Mouse (Mus musculus) heart, postnatal 10 days (tissue): ENCODE results near the gene Parp9. TPM values are rescaled to one million over a fixed set of nuclear protein-coding genes. Genes with fewer than 3 reads are reported as not detected.
"Not testable (repeated sequence)": the region's sequence is repeated elsewhere in the genome, so short reads cannot be mapped to it uniquely, and the experiment has no call there.

Source experiments
- DNase-seq, 2 experiments: peaks; one replicate each; pipeline ENCODE4 v3.0.0; 2021
- intact Hi-C: fragments of 180-260 bp; cut with DNase I; formaldehyde crosslinking; loops from one replicate; pipeline ENCODE4 v1.15.1; 2025
- total RNA-seq, 2 experiments: library from RNA; stranded (reverse); gene quantifications; 2 replicates each; pipeline ENCODE4 v1.2.3; 2021

Gene Parp9
- total RNA-seq, 2 experiments from 2014 or later: 11.1 to 14.4 TPM

DNA sequence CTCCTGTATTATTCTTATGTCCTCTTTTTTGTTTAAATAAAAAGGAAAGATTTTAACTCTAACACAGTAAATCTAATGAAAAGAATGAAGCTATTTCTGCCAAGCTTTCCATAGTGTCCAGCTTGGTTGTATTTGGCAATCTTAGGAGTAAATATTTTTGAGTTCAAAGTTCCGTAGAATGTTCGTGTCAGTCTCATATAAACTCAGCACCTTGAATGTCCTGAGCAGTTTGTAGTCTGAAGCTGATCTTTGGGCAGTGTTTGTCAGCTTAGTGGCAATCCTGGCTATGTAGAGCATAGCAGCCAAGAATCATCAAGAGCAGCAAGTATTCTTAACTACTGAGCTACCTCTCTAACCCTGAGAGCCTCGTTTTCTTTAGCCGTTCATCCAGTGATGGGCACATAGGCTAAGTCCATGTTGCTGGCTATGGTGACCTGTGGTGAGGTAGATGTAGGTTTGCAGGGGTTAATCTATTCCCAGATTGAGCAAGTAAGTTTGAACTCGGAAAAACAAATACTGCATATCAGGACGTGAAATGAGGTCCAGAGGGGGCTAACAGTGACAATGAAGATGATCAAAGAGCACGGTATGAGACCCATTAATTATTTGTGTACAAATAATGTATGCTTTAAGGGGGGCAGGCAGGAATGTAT lies 14.6 kb upstream of the Parp9 start:
- intact Hi-C loops: no loop called here
- DNase-seq: no peak

DNA sequence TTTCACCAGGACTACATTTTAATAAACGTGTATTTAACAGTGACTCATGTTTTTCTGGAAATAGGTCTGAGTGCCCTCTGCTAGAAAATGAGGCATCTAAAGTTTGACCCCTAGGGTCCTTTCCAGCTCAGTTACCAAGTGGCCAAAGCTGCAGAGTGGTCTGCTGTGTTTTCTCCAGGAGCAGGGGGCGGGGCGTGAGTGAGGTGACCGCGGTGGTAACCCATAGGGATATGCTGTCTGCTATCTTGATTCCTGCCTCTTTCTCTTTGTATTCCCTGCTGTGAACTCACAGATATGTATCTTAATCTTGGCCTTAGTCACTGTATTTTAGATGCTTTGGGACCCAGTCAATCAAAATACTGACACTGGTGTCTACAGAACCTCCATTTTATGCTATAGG lies 13.9 kb upstream of the Parp9 start:
- intact Hi-C loops: no loop called here
- no peak for DNase-seq

DNA sequence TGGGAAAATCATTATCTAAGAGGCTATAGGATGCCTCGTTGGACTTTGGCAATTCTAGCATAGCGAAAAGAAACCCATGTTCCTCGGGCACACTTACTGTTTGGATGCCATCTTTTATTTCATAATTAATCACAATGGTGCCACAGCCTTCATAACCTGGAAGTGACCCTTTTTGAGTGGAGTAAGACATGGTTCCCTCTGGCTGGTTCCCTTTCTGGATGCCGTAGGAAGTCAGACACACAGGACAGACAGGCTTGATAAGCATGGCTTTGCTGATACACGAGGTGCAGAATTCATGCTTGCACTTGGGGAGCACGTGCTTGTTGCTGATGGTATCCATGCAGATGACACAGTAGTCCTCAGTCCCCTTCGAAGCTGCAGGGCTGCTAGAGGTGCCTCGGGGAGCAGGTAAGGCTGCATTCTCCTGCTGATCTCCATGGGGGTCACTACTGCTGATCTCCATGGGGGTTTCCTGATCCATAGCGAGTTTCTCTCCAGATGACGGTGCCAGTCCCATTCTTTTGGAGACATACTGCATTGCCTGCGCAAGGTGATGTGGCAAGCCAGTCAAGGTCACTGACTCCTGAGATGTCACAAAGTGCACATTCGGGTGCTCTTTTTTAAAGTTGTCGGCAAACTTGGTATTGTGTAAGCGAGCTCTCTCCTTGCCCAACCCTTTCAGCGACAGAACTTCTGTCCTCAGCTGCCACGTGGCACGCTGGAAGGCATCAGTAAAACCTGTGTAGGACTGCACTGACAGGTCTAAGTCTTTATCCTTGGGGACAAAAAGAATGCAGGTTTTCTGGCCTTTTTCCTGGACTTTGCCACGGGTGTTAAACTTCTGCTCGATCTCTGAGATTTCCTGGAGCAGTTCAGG lies 5.9 kb upstream of the Parp9 start:
- intact Hi-C loops: no loop called here

DNA sequence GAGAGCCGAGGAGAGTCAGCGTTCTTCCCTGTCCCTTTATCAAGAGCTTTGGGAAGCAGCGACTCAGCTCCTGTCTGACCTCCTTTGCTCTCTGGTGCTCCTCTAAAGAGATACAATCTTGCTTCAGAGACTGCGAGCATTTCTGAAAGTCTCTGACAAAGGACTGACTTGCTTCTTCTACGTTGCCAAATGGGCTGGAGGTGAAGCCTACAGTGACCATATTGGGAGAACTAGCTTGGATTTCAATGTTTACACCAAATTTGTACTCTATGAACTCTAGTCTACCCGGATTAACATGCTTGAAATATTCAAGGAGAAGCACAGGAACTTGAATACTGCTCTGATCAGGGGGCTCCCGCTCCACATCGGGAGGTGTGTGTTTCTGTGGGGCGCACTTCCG lies 5.1 kb upstream of the Parp9 start:
- intact Hi-C loops: no loop called here
- DNase-seq: no peak

More for the DNA sequence above, 5.9 kb upstream of the Parp9 start:
- no peak for DNase-seq

DNA sequence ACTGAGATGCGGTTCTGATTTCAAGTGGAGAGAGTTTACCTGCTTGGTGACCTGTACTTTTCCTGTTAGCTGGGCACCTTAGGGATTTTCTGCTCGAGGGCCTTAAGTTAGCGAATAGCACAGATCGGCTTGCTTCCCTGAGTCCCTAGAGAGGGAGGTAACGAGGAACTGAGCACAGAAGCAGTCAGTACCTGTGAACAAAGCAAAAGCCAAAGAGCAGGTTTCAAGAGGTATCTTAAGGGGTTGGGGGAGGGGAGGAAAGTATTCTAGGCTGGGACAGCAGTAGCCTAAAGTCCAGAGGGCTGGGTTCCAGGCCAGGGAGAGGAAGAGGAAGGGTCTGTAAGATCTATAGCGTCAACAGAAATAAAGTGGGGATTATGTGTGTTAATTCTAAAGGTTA lies 991 bp downstream of the Parp9 start:
- intact Hi-C loops: loop anchor here (1.0 kb wide), 1 partner anchor 65 kb away; no protein-coding TSS in a partner anchor
- DNase-seq: no peak

DNA sequence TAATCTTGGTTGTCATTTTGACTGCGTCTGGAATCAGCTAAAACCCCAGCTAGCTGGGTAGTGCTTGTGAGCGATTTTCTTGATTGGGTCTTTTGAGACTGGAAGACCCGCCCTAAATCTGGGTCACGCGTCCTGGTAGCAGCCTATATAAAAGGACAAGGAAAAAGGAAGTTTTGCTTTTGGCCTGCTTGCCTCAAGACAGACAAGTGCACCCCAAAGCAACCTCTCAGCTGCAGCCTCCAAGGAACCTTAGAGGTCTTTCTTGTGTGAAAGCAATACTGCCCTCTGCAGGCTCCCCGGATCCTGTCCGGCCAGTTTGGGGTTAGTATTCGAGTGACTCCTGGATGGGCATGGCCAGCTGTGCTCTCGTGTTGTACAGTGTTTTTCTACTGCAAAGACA lies 1.4 kb downstream of the Parp9 start:
- peak; percentile 91 to 92 for DNase-seq
- intact Hi-C loops: loop anchor here (1.0 kb wide), 1 partner anchor 65 kb away; no protein-coding TSS in a partner anchor

DNA sequence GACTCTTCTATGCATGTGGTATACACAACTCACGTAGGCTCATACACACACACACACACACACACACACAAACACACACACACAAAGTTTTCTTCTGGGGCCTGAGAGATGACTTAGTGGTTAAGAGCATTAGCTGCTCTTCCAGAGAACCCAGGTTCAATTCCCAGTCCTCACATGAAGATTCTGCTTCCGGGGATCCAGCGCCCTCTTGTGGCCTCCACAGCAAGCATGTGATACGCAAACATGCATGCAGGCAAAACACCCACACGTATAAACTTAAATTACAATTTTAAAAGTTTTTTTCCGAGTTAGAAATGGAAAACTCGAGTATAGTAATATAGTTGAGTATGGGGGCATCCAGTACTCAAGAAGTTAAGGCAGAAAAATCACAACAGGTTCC lies 3.1 kb downstream of the Parp9 start:
- DNase-seq: peak in 1 of 2 experiments; percentile 24
- intact Hi-C loops: no loop called here

DNA sequence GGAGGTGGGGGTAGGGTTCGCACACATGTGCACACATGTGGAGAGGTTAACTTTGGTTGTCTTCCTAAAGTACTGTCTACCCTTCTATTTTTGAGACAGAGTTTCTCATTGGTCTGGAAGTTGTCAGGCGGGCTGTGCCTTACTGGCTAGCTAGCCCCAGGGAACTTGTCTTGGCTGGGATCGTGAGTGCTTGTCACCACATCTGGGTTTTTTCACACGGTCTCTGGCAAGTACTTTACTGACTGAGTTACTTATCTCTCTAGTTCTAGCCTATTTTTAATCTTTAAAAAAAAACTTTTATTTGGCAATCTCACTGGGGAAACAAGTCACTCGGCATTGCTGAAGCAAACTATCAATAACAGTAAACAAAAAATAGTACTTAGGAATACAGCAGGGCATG lies 11.0 kb downstream of the Parp9 start:
- intact Hi-C loops: no loop called here

DNA sequence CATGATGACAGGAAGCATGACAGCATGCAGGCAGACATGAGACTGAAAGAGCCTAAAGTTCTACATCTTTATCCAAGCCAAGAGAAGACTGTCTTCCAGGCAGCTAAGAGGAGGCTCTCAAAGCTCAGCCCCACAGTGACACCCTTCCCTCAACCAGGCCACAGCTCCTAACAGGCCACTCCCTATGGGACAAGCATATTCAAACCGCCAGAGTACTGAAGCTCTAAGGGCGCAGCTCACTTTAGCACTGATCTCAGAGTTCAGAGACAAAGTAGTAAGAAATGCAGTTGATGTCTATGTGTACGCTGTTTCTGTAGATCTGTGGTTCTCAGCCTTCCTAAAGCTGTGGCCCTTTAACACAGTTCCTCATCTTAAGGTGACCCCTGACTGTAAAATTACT lies 12.9 kb downstream of the Parp9 start:
- intact Hi-C loops: no loop called here
- DNase-seq: no peak

More for the DNA sequence above, 11.0 kb downstream of the Parp9 start:
- peak; percentile 87 to 89 for DNase-seq

DNA sequence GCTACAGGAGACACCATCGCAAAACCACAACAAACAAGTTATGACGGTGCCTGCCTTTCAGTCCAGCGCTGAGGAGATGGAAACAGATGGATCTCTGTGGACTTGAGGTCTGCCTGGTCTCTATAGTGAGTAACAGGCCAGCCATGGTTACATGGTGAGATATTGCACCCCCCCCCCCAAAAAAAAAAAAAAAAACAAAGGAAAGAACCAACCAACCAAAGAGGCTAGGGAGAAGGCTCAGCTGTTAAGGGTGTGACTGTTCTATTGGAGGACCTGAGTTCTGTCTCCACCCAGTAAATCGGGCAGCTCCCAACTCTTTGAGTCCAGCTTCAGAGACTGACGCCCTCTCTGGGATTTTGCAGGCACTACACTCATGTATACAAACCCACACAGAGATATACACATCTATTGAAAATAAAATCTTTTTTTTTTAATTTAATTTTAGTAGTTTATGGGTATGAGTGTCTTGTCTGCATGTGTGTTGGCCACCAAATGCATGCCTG lies 14.4 kb downstream of the Parp9 start:
- intact Hi-C loops: no loop called here
- DNase-seq: no peak

DNA sequence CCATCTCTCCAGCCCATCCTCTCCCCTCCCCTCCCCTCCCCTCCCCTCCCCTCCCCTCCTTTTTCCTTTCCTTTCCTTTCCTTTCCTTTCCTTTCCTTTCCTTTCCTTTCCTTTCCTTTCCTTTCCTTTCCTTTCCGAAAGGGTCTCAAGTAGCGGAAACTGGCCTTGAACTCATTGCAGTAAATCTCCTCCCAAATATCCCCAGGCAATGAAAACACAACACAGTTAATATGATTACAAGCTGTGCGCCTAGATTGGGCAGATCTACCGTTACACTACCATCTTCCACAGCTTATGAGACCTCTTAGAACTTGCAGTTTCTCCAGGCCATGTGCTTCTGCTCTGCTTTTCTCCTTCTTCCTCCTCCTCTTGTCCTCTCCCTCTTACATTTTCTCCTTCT lies 27.7 kb downstream of the Parp9 start:
- intact Hi-C loops, DNase-seq: not testable (repeated sequence)

DNA sequence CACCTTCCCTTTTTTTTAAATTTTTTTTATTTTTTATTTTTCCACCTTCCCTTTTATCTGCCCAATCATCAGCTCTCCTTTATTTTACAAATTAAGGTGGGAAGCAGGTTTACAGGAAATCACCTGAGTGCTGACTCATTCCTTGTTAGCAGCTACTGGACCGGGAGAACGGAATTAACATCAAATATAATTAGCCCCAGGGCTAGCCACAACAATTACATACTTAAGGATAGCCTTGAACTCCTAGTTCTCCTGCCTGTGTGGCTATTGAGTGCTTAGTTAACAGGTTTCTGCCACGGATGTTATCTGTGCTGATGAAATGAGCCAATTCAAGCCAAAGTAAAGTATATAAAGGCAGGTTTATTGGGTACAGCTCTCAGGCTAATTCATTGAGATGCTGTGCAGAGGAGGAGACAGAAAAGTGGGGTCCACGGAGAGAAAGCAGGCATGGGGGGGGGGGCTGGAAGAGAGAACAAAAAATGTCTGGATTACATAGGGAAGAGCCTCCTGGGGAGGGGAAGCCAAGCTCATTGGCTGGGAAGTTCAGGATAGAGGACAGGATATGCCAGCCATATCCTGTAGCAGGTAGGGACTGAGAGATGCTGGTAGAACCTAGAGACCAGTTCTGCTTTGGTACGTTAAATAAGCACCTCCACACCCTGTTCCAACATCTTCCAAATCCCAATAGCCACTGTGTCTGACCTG lies 28.3 kb downstream of the Parp9 start:
- intact Hi-C loops: no loop called here
- DNase-seq: no peak

DNA sequence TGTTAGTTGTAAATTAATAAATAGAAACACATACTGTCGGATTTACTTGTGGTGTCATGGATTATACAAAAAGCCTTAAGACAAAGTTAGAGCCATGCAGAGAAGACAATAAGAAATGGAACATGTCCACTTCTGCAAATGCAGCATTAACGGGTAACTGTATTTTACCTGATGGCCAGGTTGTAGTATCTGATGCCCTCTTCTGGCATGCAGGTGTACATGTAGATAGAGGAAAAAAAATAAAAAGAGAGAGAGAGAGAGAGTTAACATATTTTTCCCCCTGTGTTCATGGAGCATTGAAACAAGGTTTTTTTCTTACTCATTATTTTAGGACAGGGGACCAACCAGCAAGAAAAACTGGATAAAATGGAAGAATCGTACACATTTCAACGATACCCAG lies 29.0 kb downstream of the Parp9 start:
- no peak for DNase-seq
- intact Hi-C loops: no loop called here

DNA sequence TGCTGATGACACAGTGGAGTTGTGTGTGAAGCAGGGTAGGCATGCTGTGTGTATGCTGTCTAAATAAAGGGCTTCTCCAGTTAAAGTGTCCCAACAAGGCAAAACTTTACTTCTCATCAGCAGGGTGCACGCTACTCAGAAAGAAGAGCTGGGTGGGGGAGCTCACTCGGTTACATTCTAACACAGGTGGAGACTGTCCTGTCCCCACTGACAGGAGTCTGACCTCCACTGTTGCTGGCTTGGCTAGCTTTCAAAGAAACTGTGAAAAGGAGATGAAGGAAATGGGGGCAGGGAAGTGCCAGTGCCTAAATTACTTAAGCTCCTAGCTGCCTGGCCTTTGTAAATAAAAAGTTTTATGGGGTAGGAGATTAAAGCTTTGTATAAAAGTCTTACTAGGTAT lies 29.9 kb downstream of the Parp9 start:
- intact Hi-C loops: no loop called here
- DNase-seq: no peak

DNA sequence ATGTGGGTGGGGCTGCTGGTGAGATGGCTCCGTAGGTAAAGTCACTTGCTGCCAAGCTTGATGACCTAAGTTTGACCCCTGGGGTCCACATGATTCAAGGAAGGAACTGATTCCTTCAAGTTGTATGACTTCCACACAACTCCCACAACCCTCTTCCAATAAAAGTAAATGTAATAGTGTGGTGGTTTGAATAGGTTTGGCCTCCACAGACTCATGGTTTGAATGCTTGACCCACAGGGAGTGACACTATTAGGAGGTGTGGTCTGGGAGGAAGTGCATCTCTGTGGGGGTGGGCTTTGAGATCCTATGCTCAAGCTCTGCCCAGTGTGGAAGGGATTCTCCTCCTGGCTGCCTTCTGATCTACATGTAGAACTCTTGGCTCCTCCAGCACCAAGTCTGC lies 35.8 kb downstream of the Parp9 start:
- no peak for DNase-seq
- intact Hi-C loops: no loop called here

DNA sequence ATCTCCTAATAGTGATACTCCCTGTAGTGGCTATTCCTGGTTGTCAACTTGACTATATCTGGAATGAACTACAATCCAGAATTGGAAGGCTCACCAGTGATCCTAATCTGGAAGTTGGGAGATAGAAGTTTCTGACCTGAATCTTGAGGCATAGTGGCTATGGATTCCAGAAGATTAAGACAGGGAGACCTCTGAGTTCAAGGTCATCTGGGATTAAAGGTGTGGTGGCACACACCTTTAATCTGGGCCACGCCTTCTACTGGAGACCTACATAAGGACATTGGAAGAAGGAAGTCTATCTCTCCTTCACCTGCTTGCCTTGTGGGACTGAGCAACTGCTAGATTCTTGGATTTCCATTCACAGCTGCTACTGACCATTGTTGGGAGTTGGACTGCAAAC lies 40.2 kb downstream of the Parp9 start, which contains the start of gene Kpna1:
Gene Kpna1, plus strand, starts transcription at position 301 of the 400 bp plus-strand sequence.
- DNase-seq, intact Hi-C loops: not testable (repeated sequence)

DNA sequence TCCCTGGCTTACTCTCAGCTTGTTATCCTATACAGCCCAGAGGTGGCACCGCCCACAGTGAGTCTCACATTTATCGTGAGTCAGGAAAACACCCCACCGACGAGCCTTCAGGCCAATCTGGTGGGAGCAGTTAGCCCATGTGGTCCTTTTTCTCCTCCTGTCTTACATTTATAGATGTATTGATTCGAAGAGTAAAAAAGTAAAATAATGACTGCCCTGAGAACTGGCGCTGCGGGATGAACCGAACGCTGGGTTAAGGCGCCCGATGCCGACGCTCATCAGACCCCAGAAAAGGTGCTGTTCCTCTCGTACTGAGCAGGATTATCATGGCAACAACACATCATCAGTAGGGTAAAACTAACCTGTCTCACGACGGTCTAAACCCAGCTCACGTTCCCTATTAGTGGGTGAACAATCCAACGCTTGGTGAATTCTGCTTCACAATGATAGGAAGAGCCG lies 43.1 kb downstream of the Parp9 start:
- intact Hi-C loops: loop anchor here (5.0 kb wide), 1 partner anchor 91 kb away; the partner anchor contains the start of genes Ccdc58 and Fam162a
- peak; percentile 100 for DNase-seq

DNA sequence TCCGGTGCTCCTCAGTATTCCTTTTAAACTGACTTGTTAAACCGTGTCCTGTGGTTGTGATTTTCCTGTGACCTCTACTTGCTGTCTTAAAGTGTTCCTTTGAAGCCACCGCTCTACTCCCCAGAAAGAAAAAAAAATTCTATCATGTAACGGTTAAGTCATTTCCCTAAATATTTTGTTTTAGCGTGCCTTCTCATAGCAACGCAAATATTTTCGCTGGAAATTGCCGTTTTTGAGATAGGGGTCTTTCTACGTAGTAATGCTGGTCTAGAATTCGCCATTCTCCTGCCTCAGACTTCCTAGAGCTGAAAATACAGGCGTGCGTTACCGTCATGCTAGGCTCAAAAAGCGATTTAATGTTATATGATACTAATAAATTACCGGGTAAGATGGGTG lies 44.2 kb downstream of the Parp9 start:
- intact Hi-C loops: loop anchor here (5.0 kb wide), 1 partner anchor 90 kb away; the partner anchor contains the start of genes Ccdc58 and Fam162a
- no peak for DNase-seq

DNA sequence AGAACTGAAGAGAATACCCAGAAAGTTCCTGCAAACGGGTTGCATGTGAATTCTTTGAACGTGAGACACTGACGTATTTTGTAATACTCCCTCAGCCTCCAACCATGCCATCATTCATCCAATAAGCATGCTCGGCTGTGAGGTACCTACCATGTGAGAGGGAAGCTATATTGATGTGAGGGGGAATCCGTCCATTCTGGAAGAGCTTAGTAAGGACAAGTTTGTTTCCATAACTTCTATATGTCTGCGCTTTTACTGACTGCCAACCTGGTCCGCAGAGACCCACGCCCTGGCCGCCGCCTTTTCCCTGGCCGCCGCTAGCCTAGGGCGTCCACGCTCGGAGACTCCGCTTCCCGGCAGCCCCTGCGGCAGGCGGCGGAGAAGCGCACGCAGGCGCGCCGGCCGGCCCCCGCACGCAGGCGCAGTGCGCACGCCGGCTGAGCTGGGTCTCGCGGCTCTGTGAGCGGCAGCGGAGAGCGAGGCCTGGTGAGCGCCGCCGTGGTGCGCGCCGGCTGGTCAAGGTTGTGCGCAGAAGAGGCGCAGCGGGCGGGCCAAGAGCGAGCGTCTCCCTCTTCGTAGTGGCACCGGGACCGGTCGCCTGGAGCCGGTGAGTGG lies 44.7 kb downstream of the Parp9 start:
- intact Hi-C loops: loop anchor here (5.0 kb wide), 1 partner anchor 89 kb away; the partner anchor contains the start of genes Ccdc58 and Fam162a
- peak; percentile 94 to 95 for DNase-seq

DNA sequence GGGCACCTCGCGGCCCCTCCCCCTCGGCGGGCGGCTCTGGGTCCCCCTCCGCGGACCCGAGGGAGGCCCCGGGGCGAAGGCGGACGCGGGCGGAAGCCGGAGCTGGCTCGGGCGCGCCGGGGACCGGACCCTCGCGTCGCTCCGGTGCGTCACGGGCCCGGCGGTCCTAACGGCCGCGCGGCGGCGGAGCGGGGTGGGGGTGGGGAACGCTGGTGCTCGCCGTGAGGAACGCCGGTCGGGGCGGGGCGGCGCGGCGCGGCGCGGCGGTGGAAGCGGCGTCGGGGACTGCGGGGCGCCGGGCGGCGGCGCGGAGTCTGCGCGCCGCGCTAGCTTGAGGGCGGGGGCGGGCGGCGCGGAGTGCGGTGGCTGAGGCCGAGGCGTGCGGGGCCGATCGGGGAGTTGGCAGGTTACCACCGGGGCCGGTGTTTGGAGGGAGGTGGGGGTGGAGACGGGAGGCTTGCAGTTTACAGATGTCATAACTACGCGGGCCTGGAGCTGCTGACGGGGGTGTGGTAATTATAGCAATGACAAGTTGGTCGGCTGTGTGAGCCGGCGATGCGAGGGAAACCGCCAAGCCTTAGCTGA lies 45.3 kb downstream of the Parp9 start:
- DNase-seq: peak; percentile 81 to 83
- intact Hi-C loops: loop anchor here (5.0 kb wide), 1 partner anchor 89 kb away; the partner anchor contains the start of genes Ccdc58 and Fam162a
